Mouse (Mus musculus) adrenal gland, postnatal 10 days (tissue): ENCODE results near the gene Msh5. TPM values are rescaled to one million over a fixed set of nuclear protein-coding genes. Genes with fewer than 3 reads are reported as not detected.
A peak's percentile ranks its signal among the peaks of the same experiment; 100 is the strongest.
"Not testable (repeated sequence)": the region's sequence is repeated elsewhere in the genome, so short reads cannot be mapped to it uniquely, and the experiment has no call there.

Experiments
- DNase-seq: peaks from one replicate; pipeline ENCODE4 v3.0.0; 2021; ENCODE audit warnings: mixed read lengths
- total RNA-seq, 2 experiments: library from RNA; stranded (reverse); gene quantifications; 2 replicates each; pipeline ENCODE4 v1.2.3; 2021

Msh5 gene
- total RNA-seq, 2 experiments from 2014 or later, result 2.3 to 5.0 TPM

DNA sequence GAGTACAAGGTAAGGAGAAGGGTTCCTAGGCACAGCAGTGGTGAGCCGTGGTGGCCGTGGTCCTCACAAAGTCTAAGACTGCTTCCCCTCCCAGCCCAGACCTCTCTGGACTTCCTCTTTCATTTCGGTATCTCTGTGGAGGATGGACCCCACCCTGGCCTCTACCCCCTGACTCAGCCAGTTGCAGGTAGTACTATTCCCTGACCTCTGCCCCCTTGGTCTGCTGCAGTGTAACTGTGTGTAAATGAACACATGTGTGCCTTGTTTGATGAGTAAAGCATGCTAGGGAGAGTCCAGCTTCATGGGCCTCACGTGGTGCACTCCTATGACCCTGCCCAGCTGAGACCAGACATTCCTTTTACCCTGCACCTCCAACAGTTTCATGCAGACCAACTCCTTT, 22.8 kb downstream of the Msh5 start:
- no peak for DNase-seq

GRCm38 (mm10) chr17:35023221-35023620, 23.3 kb downstream of the Msh5 start:
- no peak for DNase-seq

- no peak for DNase-seq
These were observed 23.9 kb downstream of the Msh5 start for GRCm38 (mm10) chr17:35022541-35023060.

GRCm38 (mm10) chr17:35021842-35022477, 24.6 kb downstream of the Msh5 start:
- no peak for DNase-seq

- DNase-seq, result peak; percentile 95
These were observed 25.3 kb downstream of the Msh5 start for GRCm38 (mm10) chr17:35021163-35021808.

GRCm38 (mm10) chr17:35020551-35020950, 26.0 kb downstream of the Msh5 start:
- DNase-seq, result no peak

GRCm38 (mm10) chr17:35019894-35020293, 26.7 kb downstream of the Msh5 start:
- DNase-seq, result no peak

DNA sequence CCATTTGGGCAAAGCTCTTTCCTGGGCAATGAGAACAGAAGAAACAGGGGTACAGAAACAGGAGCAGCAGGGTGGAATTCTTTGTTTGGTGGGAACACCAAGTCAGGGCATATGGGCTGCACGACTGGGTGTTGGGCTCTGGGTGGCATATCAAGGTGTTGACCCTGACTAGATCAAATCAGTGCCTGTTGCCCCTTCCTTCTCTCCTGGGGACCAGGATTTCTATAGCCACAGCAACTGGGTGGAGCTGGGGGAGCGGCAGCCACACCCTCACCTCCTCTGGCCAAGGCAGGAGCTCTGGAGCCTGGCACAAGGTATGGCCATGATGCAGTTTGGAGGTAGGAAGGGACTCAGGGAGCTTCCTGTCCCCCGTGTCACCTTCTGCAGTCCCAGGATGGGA, 28.4 kb downstream of the Msh5 start:
- DNase-seq, result no peak

DNA sequence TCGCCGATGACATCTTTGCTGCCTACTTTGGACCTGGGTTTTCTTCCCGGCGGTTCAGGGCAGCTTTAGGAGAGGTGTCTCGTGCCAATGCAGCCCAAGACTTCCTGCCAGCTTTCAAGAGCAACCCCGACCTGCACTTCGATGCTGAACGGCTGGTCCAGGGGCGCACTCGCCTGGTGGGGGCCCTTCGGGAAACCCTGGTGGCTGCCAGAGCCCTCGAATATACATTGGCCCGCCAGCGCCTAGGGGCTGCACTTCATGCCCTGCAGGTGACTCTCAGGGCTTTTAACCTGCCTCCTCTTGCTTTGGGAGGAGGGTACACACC, 28.9 kb downstream of the Msh5 start:
- no peak for DNase-seq

DNA sequence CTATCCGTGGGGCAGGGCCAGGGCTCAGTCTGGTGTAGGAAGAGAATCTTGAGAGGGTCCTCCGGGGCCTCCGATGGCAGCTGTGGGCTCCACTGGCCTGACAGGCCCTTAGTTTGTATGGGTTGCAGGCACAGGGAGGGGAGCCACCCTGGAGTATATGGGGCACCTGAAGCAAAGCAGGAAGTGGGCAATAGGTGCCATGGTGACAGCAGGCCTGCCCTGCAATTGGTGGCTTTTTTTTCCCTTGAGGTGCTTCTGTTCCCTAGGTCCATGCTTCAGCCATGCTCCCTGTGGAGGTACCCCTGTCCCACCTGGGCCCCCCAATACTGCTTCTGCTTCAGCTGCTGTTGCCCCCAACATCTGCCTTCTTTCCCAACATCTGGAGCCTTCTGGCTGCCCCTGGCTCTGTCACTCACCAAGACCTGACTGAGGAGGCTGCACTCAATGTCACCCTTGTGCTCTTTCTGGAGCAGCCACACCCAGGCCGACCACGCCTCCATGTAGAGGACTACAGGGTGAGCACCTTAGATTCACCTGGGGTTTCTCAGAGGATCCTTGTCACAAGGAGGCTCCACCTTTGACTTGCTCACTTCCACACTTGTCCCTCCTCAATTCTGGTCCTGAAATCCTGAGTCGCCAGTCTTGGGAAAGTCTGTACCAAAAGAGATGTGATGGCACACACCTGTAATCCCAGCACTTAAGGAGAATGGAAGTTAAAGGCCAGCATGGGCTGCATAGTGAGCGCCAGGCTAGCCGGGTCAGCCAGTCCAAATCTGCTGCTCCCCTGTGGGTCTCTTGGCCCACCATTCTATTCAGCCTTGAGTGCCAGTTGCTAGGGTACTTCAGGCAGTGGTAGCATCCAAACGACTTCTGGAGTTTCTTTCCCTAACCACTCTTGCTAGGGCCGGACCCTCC, 29.5 kb downstream of the Msh5 start:
- no peak for DNase-seq

DNA sequence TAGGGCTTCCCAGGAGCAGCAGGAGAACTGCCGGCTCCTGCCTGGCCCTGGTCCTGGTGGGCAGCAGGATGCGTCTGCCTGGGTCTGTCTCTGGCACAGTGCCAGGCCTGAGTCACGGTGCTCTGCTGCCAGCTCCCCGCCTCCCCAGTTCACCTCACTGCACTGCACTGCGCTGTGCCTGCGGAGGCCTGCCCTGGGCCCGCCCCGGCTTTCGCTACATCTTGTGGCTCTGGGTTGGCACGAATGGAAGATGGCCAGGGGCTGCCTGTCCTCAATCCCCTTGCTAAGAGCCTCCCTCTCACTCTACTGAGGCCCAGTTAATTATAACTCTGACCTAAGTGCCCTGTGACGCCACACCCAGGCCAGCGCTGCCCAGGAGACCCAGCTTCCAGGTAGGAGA, 30.2 kb downstream of the Msh5 start, which contains the start of gene Vwa7:
Vwa7 (plus strand) TSS at position 204 of the 400 bp plus-strand sequence.
- DNase-seq, result peak; percentile 74

GRCm38 (mm10) chr17:35015296-35015695, 31.2 kb downstream of the Msh5 start:
- DNase-seq, result no peak

- no peak for DNase-seq
These were observed 33.3 kb downstream of the Msh5 start for GRCm38 (mm10) chr17:35013221-35013620.

DNA sequence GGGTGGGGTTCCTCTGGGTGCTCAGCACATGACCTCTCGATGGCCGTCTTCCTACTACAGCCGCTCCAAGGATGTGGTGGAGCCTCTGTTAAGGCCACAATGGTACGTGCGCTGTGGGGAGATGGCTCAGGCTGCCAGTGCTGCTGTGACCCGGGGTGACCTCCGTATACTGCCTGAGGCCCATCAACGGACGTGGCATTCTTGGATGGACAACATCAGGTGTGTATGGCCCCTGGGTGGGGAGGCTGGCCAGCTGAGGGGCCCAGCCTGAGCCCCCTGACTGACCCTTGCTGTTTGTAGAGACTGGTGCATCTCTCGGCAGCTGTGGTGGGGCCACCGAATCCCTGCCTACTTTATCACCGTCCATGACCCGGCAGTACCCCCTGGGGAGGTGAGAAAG, 34.1 kb downstream of the Msh5 start:
- DNase-seq, result no peak

DNA sequence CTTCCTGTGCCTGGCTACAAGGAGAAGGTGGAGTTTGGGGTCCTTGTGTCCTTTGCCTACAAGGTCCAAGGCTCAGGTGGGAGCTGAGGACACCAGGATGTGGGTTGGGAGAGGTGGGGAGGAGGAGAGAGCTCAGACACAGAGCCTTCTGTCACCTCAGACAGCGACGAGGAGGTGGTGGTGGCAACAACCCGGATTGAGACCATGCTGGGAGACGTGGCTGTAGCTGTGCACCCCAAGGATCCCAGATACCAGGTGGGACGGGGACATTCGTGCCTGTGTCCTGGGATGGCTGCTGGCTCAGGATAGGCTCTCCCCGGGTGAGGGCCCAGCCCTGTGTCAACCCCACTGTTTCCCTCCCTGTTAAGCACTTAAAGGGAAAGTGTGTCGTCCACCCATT, 35.1 kb downstream of the Msh5 start:
- no peak for DNase-seq

- no peak for DNase-seq
These were observed 37.0 kb downstream of the Msh5 start for GRCm38 (mm10) chr17:35009586-35009985.

- no peak for DNase-seq
These were observed 39.1 kb downstream of the Msh5 start for GRCm38 (mm10) chr17:35007387-35007991.

- not testable (repeated sequence) for DNase-seq
These were observed 40.6 kb downstream of the Msh5 start for GRCm38 (mm10) chr17:35005902-35006301.

- no peak for DNase-seq
These were observed 41.4 kb downstream of the Msh5 start for GRCm38 (mm10) chr17:35005158-35005557.

DNA sequence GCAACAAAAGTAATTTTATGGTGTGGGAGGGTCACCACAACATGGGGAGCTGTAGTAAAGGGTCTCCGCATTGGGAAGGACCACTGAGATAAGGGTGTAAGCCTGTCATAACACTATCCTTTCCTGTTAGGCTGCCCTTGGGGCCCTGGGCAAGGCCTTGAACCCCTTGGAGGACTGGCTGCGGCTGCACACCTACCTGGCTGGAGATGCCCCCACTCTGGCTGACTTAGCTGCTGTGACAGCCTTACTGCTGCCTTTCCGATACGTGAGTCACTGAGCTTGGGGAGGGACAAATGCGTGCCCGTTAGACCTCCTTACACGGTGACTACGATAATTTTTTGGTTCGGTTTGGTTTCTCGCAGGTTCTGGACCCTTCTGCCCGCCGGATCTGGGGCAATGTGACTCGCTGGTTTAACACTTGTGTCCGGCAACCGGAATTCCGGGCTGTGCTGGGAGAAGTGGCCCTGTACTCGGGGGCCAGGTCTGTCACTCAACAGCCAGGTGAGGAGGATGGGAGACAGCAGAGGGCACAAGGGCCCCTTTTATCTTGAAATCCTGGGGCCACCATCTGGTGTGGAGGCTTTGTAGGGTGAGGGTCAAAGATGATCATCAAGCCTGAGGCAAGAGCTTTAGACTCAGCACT, 42.3 kb downstream of the Msh5 start:
- DNase-seq, result no peak

DNA sequence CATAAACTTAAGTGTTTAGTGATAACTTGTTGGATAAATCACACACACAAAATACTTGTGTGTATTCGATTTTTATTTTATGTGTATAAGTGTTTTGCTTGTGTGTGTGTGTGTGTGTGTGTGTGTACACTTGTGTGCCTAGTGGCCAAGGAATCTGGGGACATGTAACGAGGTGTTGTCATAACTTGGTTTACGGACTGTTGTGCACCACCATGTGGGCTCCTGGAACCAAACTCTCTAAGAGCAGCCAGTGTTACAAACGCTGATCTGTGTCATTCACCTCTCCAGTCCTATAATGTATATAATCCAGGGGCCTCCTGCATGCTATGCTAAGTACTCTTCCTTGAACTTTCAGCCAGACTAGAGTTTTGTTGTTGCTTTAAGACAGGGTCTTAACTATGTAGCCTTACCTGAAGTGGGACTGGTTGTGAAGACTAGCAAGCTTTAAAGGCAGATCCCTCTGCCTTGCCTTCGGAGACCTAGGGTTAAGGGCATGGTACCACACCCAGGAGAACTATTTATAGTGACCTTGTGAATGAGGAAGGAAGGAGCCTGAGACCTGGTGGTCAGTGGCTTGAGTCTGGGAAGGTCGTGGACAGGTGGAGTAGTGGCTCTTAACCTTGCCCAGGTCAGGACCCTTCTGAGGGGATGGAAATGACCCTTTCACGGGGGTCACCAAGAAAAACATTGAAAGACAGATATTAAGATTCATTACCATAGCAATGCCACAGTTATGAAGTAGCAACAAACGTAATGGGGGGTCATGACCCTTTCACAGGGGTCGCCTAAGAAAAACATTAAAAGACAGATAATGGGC, 43.3 kb downstream of the Msh5 start:
- DNase-seq, result no peak
